Mouse (Mus musculus) heart, postnatal 0 days (tissue): Measurements from ENCODE around the gene Gm1043. TPM values are rescaled to one million over a fixed set of nuclear protein-coding genes. Genes with fewer than 3 reads are reported as not detected.

Experiments
- ATAC-seq: fragments of 200-750 bp; cut with Nextera tagmentation; 2 replicates; pipeline ENCODE4 v1.8.0; 2017; ENCODE audit warnings: low read depth, moderate number of reproducible peaks, moderate library complexity; ENCODE audit not compliant: insufficient read depth
- DNase-seq: peaks from one replicate; pipeline ENCODE4 v3.0.0-alpha.2; 2016; ENCODE audit warnings: low spot score
- H3K27ac ChIP-seq: fragments of 300-500 bp; sonication (generic); 2 replicates; pipeline ENCODE4 v1.5.1; 2014; ENCODE audit warnings: low read depth, mild to moderate bottlenecking
- H3K27me3 ChIP-seq: fragments of 300-500 bp; sonication (generic); 2 replicates; pipeline ENCODE4 v1.6.1; 2014; ENCODE audit warnings: low read length, mixed read lengths; ENCODE audit not compliant: control insufficient read depth, insufficient read depth
- H3K36me3 ChIP-seq: fragments of 300-500 bp; sonication (generic); replicated peaks from 2 replicates; pipeline ENCODE4 v1.6.1; 2014; ENCODE audit warnings: low read length, mixed read lengths; ENCODE audit not compliant: control insufficient read depth, insufficient read depth
- H3K4me1 ChIP-seq: fragments of 300-500 bp; sonication (generic); 2 replicates; pipeline ENCODE4 v1.6.1; 2014; ENCODE audit warnings: antibody characterized with exemption; ENCODE audit not compliant: control insufficient read depth, insufficient read depth
- H3K4me2 ChIP-seq: fragments of 300-500 bp; sonication (generic); 2 replicates; pipeline ENCODE4 v1.6.1; 2014; ENCODE audit warnings: low read depth, mild to moderate bottlenecking, low read length, moderate library complexity
- H3K4me3 ChIP-seq: fragments of 300-500 bp; sonication (generic); 2 replicates; pipeline ENCODE4 v1.5.1; 2014; ENCODE audit warnings: low read depth, low read length
- H3K9ac ChIP-seq: fragments of 300-500 bp; sonication (generic); replicated peaks from 2 replicates; pipeline ENCODE4 v1.6.1; 2014; ENCODE audit warnings: low read depth, low read length, mixed read lengths
- H3K9me3 ChIP-seq: fragments of 300-500 bp; sonication (generic); replicated peaks from 2 replicates; pipeline ENCODE4 v1.6.1; 2016; ENCODE audit warnings: low read length; ENCODE audit not compliant: control insufficient read depth
- CTCF ChIP-seq: IDR thresholded peaks from 2 replicates; pipeline ENCODE4 v1.5.1; 2016; ENCODE audit warnings: antibody characterized with exemption, control low read depth, low read depth
- EP300 ChIP-seq: IDR thresholded peaks from 2 replicates; pipeline ENCODE4 v1.6.1; 2016; ENCODE audit warnings: antibody characterized with exemption, low read depth
- WGBS: fragments of 180-500 bp; shearing (Covaris S2); extraction: QIAGEN DNeasy Blood & Tissue Kit; methylation state at CpG from one replicate; pipeline ENCODE4 v1.1.7; 2014; 5-methylcytosine and 5-hydroxymethylcytosine counted together
- polyA plus RNA-seq: library from polyadenylated mRNA; unstranded; fragments of >200 nt; fragmentation: Nextera tagmentation; extraction: Ambion mirVana; gene quantifications from 2 replicates; pipeline ENCODE4 v1.2.1, GENCODE M21; 2015
- total RNA-seq: library from RNA; depleted of rRNA; stranded (reverse); fragments of >200 nt; gene quantifications from 2 replicates; pipeline ENCODE4 v1.2.3, GENCODE M21; 2014; ENCODE audit warnings: low replicate concordance

Gm1043 gene
- total and polyA plus RNA-seq, 2 experiments from 2014 or later: not detected

- Histone ChIP-seq H3K4me3 (no peak overlapping the region), H3K27ac (no peak overlapping the region), H3K36me3 (no peaks in the 10 kb centered on the region), H3K4me2 (no peak overlapping the region), H3K27me3 (peaks cover 42% of the 10 kb centered on the region), H3K9ac (no peak overlapping the region), H3K9me3 (no peaks in the 10 kb centered on the region), H3K4me1 (no peaks in the 10 kb centered on the region)
- 3% methylated on average over 47 of the region's 47 CpGs for WGBS
- DNase-seq (no peak), ATAC-seq (no peak)
- no peak for TF ChIP-seq EP300
- TF ChIP-seq CTCF: no peak
Observed at GRCm38 (mm10) chr5:37091171-37091628, 6.0 kb downstream of the Gm1043 start.

- TF ChIP-seq EP300: no peak
- TF ChIP-seq CTCF: no peak
- peaks cover 38% of the 10 kb centered on the region for H3K27me3 ChIP-seq
- H3K27ac ChIP-seq: no peak overlapping the region
- no peak overlapping the region for H3K4me2 ChIP-seq
- 80% methylated on average over 5 of the region's 5 CpGs for WGBS
- DNase-seq (no peak), ATAC-seq (no peak)
- H3K4me3 ChIP-seq: no peak overlapping the region
- H3K9me3 ChIP-seq: no peaks in the 10 kb centered on the region
- H3K36me3 ChIP-seq: no peaks in the 10 kb centered on the region
- H3K4me1 ChIP-seq: no peaks in the 10 kb centered on the region
- H3K9ac ChIP-seq: no peak overlapping the region
Observed at GRCm38 (mm10) chr5:37094941-37095340, 9.8 kb downstream of the Gm1043 start.

GRCm38 (mm10) chr5:37097591-37097990 is 12.4 kb downstream of the Gm1043 start:
- ATAC-seq (no peak), DNase-seq (no peak)
- H3K27me3 ChIP-seq: 0 out of 2 replicates have a peak, but pooled peaks cover 16% of the 10 kb centered on the region
- H3K4me2 ChIP-seq: no peak overlapping the region
- no peaks in the 10 kb centered on the region for H3K4me1 ChIP-seq
- H3K9me3 ChIP-seq: no peaks in the 10 kb centered on the region
- H3K9ac ChIP-seq: no peak overlapping the region
- 42% methylated on average over 6 of the region's 6 CpGs for WGBS
- H3K27ac ChIP-seq: no peak overlapping the region
- no peaks in the 10 kb centered on the region for H3K36me3 ChIP-seq
- no peak overlapping the region for H3K4me3 ChIP-seq
- TF ChIP-seq CTCF (no peak), EP300 (no peak)

- Histone ChIP-seq H3K36me3 (no peaks in the 10 kb centered on the region), H3K4me2 (no peak overlapping the region), H3K9ac (no peak overlapping the region), H3K27ac (no peak overlapping the region), H3K27me3 (0 out of 2 replicates have a peak, but pooled peaks cover 5% of the 10 kb centered on the region), H3K9me3 (no peaks in the 10 kb centered on the region), H3K4me3 (no peak overlapping the region), H3K4me1 (no peaks in the 10 kb centered on the region)
- ATAC-seq: no peak
- DNase-seq: no peak
- 50% methylated on average over 5 of the region's 5 CpGs for WGBS
- no peak for TF ChIP-seq CTCF
- TF ChIP-seq EP300: no peak
Observed at GRCm38 (mm10) chr5:37100813-37101212, 15.6 kb downstream of the Gm1043 start.

- TF ChIP-seq CTCF: no peak
- TF ChIP-seq EP300: no peak
- Histone ChIP-seq H3K4me3 (no peak overlapping the region), H3K4me2 (no peak overlapping the region), H3K9me3 (no peaks in the 10 kb centered on the region), H3K27ac (no peak overlapping the region), H3K36me3 (no peaks in the 10 kb centered on the region), H3K9ac (no peak overlapping the region), H3K27me3 (0 out of 2 replicates have a peak, but pooled peaks cover 5% of the 10 kb centered on the region), H3K4me1 (no peaks in the 10 kb centered on the region)
- WGBS: 71% methylated on average over 15 of the region's 15 CpGs
- DNase-seq (no peak), ATAC-seq (no peak)
Observed at GRCm38 (mm10) chr5:37101631-37102030, 16.5 kb downstream of the Gm1043 start.

GRCm38 (mm10) chr5:37102056-37102455 is 16.9 kb downstream of the Gm1043 start:
- ATAC-seq: no peak
- Histone ChIP-seq H3K4me1 (no peaks in the 10 kb centered on the region), H3K9ac (no peak overlapping the region), H3K36me3 (no peaks in the 10 kb centered on the region), H3K4me2 (no peak overlapping the region), H3K27ac (no peak overlapping the region), H3K9me3 (no peaks in the 10 kb centered on the region), H3K4me3 (no peak overlapping the region), H3K27me3 (0 out of 2 replicates have a peak, but pooled peaks cover 5% of the 10 kb centered on the region)
- no peak for DNase-seq
- 40% methylated on average over 6 of the region's 6 CpGs for WGBS
- TF ChIP-seq CTCF (no peak), EP300 (no peak)
